Mouse (Mus musculus) retina, embryonic 14.5 days (tissue): Measurements from ENCODE around the gene Stk25.
"Not testable (repeated sequence)": the region's sequence is repeated elsewhere in the genome, so short reads cannot be mapped to it uniquely, and the experiment has no call there.

ENCODE experiments used
- DNase-seq: peaks from one replicate; pipeline ENCODE4 v3.0.0-alpha.2; 2015; ENCODE audit warnings: low spot score

Stk25 gene

GRCm38 (mm10) chr1:93658559-93658958 lies at the start of gene Stk25:
TSS of gene Stk25 (minus strand) at chr1:93658659.
- not testable (repeated sequence) for DNase-seq

- DNase-seq = no peak
Measured at GRCm38 (mm10) chr1:93705389-93705788, 46.9 kb upstream of the Stk25 start.

GRCm38 (mm10) chr1:93704341-93704740 lies 45.9 kb upstream of the Stk25 start:
- no peak for DNase-seq

- DNase-seq = no peak
Measured at GRCm38 (mm10) chr1:93703472-93704048, 45.1 kb upstream of the Stk25 start.

GRCm38 (mm10) chr1:93702106-93702505 lies 43.6 kb upstream of the Stk25 start:
- DNase-seq = no peak

- DNase-seq = no peak
Measured at GRCm38 (mm10) chr1:93699159-93699558, 40.7 kb upstream of the Stk25 start.

GRCm38 (mm10) chr1:93697317-93697716 lies 38.9 kb upstream of the Stk25 start:
- DNase-seq = no peak

GRCm38 (mm10) chr1:93694966-93695365 lies 36.5 kb upstream of the Stk25 start:
- no peak for DNase-seq

GRCm38 (mm10) chr1:93693943-93694342 lies 35.5 kb upstream of the Stk25 start:
- no peak for DNase-seq

- DNase-seq = no peak
Measured at GRCm38 (mm10) chr1:93693502-93693901, 35.0 kb upstream of the Stk25 start.

GRCm38 (mm10) chr1:93692773-93693172 lies 34.3 kb upstream of the Stk25 start:
- no peak for DNase-seq

GRCm38 (mm10) chr1:93691786-93692357 lies 33.4 kb upstream of the Stk25 start:
- DNase-seq = no peak

GRCm38 (mm10) chr1:93691106-93691505 lies 32.6 kb upstream of the Stk25 start:
- no peak for DNase-seq

- DNase-seq = no peak
Measured at GRCm38 (mm10) chr1:93689901-93690496, 31.5 kb upstream of the Stk25 start.

- DNase-seq = no peak
Measured at GRCm38 (mm10) chr1:93688154-93688553, 29.7 kb upstream of the Stk25 start.

GRCm38 (mm10) chr1:93686961-93687320 lies 28.5 kb upstream of the Stk25 start:
- DNase-seq = no peak

- DNase-seq = peak; percentile 79
Measured at GRCm38 (mm10) chr1:93686245-93686960, 27.9 kb upstream of the Stk25 start.

GRCm38 (mm10) chr1:93685401-93686244 lies 27.2 kb upstream of the Stk25 start, which contains the start of gene Bok:
TSS of gene Bok (plus strand) at chr1:93685660.
- DNase-seq = peak; percentile 66

- no peak for DNase-seq
Measured at GRCm38 (mm10) chr1:93679889-93680568, 21.6 kb upstream of the Stk25 start.

GRCm38 (mm10) chr1:93678386-93678785 lies 19.9 kb upstream of the Stk25 start:
- DNase-seq = no peak

- no peak for DNase-seq
Measured at GRCm38 (mm10) chr1:93672682-93673081, 14.2 kb upstream of the Stk25 start.

- no peak for DNase-seq
Measured at GRCm38 (mm10) chr1:93669941-93670340, 11.5 kb upstream of the Stk25 start.
